Mouse (Mus musculus) testis, adult 2 months (tissue): ENCODE measurements around the gene Spindoc. TPM values are rescaled to one million over a fixed set of nuclear protein-coding genes. Genes with fewer than 3 reads are reported as not detected.
"Not testable (repeated sequence)": the region's sequence is repeated elsewhere in the genome, so short reads cannot be mapped to it uniquely, and the experiment has no call there.

Source experiments
- H3K27ac ChIP-seq: fragments of 200-500 bp; 2 replicates; pipeline ENCODE4 v1.5.1; 2012; ENCODE audit warnings: low read depth, low read length; ENCODE audit not compliant: control insufficient read depth, insufficient read depth
- H3K27me3 ChIP-seq: fragments of 200-500 bp; 2 replicates; pipeline ENCODE4 v1.6.1; 2012; ENCODE audit warnings: mild to moderate bottlenecking, low read length, moderate library complexity; ENCODE audit not compliant: control insufficient read depth, insufficient read depth
- H3K36me3 ChIP-seq: fragments of 200-500 bp; 2 replicates; pipeline ENCODE4 v1.6.1; 2012; ENCODE audit warnings: mild to moderate bottlenecking, low read length; ENCODE audit not compliant: control insufficient read depth, insufficient read depth
- H3K4me1 ChIP-seq: fragments of 200-500 bp; 2 replicates; pipeline ENCODE4 v1.6.1; 2012; ENCODE audit warnings: low read length; ENCODE audit not compliant: control insufficient read depth, insufficient read depth
- H3K4me3 ChIP-seq: fragments of 200-500 bp; 2 replicates; pipeline ENCODE4 v1.5.1; 2012; ENCODE audit warnings: low read depth, mild to moderate bottlenecking, low read length, moderate library complexity, mixed read lengths; ENCODE audit not compliant: control insufficient read depth
- CTCF ChIP-seq: fragments of 200-500 bp; IDR thresholded peaks from 2 replicates; pipeline ENCODE4 v1.5.1; 2012; ENCODE audit warnings: low read depth, mild to moderate bottlenecking, inconsistent platforms, low read length, moderate library complexity; ENCODE audit not compliant: control insufficient read depth, insufficient read depth, insufficient replicate concordance
- POLR2A ChIP-seq: fragments of 200-500 bp; IDR thresholded peaks from 2 replicates; pipeline ENCODE4 v1.6.1; 2012; ENCODE audit warnings: low read depth, mild to moderate bottlenecking, inconsistent platforms, low read length, moderate library complexity; ENCODE audit not compliant: control insufficient read depth
- polyA plus RNA-seq: library from polyadenylated mRNA; depleted of rRNA; stranded (reverse); fragments of >200 nt; gene quantifications from 2 replicates; pipeline ENCODE4 v1.2.3, GENCODE M21; 2012

The Spindoc gene
- polyA plus RNA-seq, 1 experiment, result 70.6 TPM

DNA sequence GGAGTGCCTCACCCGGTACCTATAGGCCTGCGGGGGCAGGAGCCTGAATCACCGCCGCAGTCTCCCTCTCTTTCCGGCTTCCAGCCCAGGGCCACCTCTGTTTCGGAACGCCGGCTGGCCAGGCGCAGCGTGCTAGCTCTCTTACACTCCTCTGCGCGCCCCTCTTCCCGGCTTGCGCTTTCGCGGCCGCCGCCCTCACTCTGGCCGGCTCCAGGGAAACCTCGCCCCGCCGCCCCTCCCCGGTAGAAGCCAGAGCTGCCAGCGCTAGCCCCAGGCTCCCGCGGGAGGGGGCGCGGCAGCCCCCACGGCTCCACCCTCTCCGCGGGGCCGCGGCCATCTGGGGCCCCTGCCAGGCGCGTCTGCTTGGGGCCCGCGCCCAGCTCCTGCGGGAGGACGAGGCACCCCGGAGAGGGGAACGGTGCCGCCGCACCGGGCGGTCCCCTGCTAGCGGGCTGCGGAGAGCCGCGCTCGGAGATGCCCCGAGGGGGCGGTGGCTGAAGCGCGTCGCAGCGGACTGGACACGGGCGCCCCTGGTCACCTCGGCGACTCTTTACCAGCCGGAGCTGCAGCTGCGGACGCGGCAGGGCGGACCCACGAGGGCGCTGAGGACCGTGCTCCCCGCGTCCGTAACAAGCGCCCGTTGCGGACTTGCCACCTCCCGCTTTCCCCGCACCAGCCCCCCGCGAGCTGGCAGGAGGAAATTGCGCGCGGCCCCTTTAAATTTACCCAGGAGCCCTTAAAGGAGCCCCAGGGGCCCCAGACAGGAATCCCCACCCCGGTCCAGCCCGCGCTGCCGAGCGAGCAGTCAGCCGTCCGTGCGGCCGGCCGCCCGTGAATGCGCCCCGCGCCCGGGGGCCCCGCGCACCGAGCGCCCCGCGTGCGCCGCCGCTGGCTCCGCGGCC, 34.3 kb upstream of the Spindoc start, which contains the start of gene 2700081O15Rik:
TSS of gene 2700081O15Rik (plus strand) at position 792 of the 902 bp plus-strand sequence.
- Histone ChIP-seq H3K4me3 (peak within 1 kb of the TSS; percentile 92), H3K27ac (0 out of 2 replicates have a peak within 1 kb of the TSS, but pooled peaks have one; percentile 20), H3K27me3 (no peaks in the 10 kb centered on the region), H3K36me3 (no peaks in the 10 kb centered on the region), H3K4me1 (peaks cover 19% of the 10 kb centered on the region)
- TF ChIP-seq POLR2A (no peak), CTCF (no peak)

- H3K27me3 ChIP-seq, result no peaks in the 10 kb centered on the region
- no peaks in the 10 kb centered on the region for H3K36me3 ChIP-seq
- peaks cover 14% of the 10 kb centered on the region for H3K4me1 ChIP-seq
- peak overlapping the region; percentile 92 for H3K4me3 ChIP-seq
- no peak overlapping the region for H3K27ac ChIP-seq
- TF ChIP-seq POLR2A, result no peak
- TF ChIP-seq CTCF, result no peak
Measured at GRCm38 (mm10) chr19:7415916-7416833, 33.4 kb upstream of the Spindoc start.

- no peaks in the 10 kb centered on the region for H3K27me3 ChIP-seq
- H3K4me3 ChIP-seq, result no peak overlapping the region
- TF ChIP-seq POLR2A (no peak), CTCF (no peak)
- peaks cover 10% of the 10 kb centered on the region for H3K4me1 ChIP-seq
- H3K27ac ChIP-seq, result no peak overlapping the region
- H3K36me3 ChIP-seq, result no peaks in the 10 kb centered on the region
Measured at GRCm38 (mm10) chr19:7412361-7412760, 29.6 kb upstream of the Spindoc start.

DNA sequence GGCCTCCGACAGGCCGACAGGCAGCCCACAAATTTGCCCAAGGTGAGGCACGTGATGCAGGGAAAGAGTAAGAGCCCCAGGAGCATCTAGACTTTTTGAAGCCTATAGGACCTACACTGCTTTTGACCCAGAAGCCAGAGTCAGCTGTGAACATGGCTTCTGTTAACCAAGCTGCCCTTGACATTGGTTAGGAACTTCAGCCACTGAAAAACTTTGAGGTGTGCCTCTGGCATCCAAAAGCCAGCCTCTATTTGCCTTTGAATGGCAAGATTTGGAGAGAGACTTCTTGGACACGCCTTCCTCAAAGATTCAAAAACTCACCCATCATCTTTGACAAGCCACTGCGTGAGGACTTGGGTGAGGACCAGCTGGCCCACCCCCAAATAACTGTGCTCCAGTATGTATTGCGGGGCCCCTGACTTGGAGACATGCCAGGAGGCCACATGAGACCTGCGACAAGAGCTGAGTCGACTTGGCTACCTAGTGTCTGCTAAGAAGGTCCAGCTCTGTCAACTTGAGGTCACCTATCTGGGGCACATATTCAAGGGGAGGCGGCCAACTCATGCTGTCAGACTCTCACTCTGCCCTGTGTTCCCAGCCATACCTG, 21.9 kb upstream of the Spindoc start:
- TF ChIP-seq CTCF (no peak), POLR2A (no peak)
- Histone ChIP-seq H3K27ac (no peak overlapping the region), H3K36me3 (no peaks in the 10 kb centered on the region), H3K4me1 (no peaks in the 10 kb centered on the region; the same call in 1 of the 2 replicates), H3K27me3 (no peaks in the 10 kb centered on the region), H3K4me3 (no peak overlapping the region)

DNA sequence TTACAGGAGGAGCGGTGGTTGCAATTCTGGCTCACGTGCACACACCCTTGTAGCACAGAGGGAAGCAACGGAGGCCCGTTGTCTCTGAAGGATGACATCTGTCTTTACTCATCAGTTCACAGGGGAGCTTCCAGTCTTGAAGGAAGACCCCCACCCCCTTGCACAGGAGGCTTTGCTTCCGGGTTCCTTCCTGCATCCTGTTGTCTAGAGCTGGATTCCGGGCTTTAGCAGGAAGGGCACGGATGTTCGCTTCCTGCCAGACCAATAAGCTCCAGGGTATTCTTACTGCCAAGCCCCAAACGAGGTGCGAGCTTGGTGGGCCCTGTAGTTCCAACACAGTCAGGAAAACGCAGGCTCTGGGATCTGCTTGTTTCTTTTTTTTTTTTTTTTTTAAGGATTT, 17.8 kb upstream of the Spindoc start:
- no peak for TF ChIP-seq CTCF
- no peak for TF ChIP-seq POLR2A

DNA sequence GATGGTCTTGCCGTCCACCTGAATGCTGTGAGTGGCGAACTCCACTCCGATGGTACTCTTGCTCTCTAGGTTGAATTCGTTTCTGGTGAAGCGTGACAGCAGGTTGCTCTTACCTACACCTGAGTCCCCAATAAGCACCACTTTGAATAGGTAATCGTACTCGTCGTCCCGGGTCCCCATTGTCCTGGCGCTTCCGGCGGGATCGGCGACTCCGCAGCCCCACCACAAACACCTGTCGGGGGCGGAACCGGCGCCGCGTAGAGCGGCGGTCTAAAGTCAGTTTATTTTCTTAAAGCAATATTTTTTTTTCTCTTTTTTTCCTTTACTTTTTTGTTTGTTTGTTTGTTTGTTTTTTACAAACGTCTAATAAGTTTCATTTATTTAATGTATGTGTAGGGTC, 16.1 kb upstream of the Spindoc start:
- H3K27me3 ChIP-seq, H3K27ac ChIP-seq, H3K4me1 ChIP-seq, H3K36me3 ChIP-seq, H3K4me3 ChIP-seq: not testable (repeated sequence)

More for the DNA sequence above, 17.8 kb upstream of the Spindoc start:
- no peak overlapping the region for H3K27ac ChIP-seq
- no peaks in the 10 kb centered on the region; the same call in 1 of the 2 replicates for H3K4me1 ChIP-seq
- no peak overlapping the region for H3K4me3 ChIP-seq
- no peaks in the 10 kb centered on the region for H3K27me3 ChIP-seq
- no peaks in the 10 kb centered on the region for H3K36me3 ChIP-seq

DNA sequence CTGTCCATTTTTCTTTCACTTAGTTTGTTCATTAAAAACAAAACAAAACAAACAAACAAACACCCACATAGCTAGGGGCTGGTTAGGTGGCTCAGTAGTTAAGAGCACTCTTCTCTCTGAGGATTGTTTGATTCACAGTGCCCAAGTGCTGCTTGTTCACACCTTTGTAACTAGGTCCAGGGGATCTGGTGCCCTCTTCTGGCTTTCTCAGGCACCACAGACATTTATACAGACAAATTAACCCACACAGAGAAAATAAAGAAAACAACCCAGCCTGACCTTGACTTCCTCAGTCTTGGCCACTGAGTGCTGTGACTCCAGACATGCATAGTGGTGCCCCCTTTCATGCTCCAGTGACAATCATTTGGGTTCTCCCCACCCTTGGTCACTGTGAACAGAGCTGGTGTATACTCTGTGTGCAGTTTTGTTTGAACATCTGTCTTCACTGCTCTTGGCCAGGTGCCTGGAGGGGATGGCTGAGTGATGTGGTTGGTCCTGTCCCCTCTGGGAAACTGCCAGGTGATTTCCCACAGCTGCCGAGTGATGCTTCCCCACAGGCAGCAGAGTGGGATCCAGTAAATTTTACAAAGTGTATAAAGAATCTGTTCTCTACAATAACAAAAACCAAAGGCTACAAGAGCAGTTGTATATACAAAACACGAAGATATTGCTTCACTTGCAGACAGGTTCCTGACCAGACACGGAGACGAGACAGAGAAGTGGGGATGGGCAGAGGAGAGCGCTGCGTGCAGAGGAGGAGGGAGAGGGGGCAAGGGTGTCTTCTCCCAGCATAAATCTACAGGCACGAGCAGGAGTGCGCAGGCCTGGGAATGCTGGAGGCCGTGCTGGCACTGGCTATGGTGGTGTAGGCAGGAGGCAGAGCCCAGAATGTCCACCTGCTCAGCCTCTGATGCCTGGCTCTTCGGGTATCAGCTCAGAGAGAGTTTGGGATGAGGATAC, 14.4 kb upstream of the Spindoc start:
- H3K4me1 ChIP-seq, H3K27me3 ChIP-seq, H3K27ac ChIP-seq, H3K4me3 ChIP-seq, H3K36me3 ChIP-seq: not testable (repeated sequence)
